Mouse (Mus musculus) small intestine, adult 2 months (tissue): Measurements from ENCODE around the gene Specc1l. TPM values are rescaled to one million over a fixed set of nuclear protein-coding genes. Genes with fewer than 3 reads are reported as not detected.
A peak's percentile ranks its signal among the peaks of the same experiment; 100 is the strongest.

Experiments used
- H3K27ac ChIP-seq: fragments of 200-500 bp; 2 replicates; pipeline ENCODE4 v1.5.1; 2012; ENCODE audit warnings: low read depth, low read length, control low read depth, inconsistent platforms; ENCODE audit not compliant: insufficient read depth
- H3K27me3 ChIP-seq: fragments of 200-500 bp; 2 replicates; pipeline ENCODE4 v1.6.1; 2012; ENCODE audit warnings: mild to moderate bottlenecking, moderate library complexity, low read length, inconsistent platforms; ENCODE audit not compliant: control insufficient read depth, insufficient read depth
- H3K36me3 ChIP-seq: fragments of 200-500 bp; 2 replicates; pipeline ENCODE4 v1.6.1; 2012; ENCODE audit warnings: mild to moderate bottlenecking, low read length, control low read depth, inconsistent platforms; ENCODE audit not compliant: control insufficient read depth, insufficient read depth
- H3K4me1 ChIP-seq: fragments of 200-500 bp; 2 replicates; pipeline ENCODE4 v1.6.1; 2012; ENCODE audit warnings: low read length, inconsistent platforms, mixed read lengths; ENCODE audit not compliant: control insufficient read depth, insufficient read depth, insufficient read length
- H3K4me3 ChIP-seq: fragments of 200-500 bp; 2 replicates; pipeline ENCODE4 v1.5.1; 2012; ENCODE audit warnings: low read depth, mild to moderate bottlenecking, control low read depth, inconsistent platforms, low read length, moderate library complexity
- CTCF ChIP-seq: fragments of 200-500 bp; IDR thresholded peaks from 2 replicates; pipeline ENCODE4 v1.5.1; 2012; ENCODE audit warnings: low read depth, mild to moderate bottlenecking, control low read depth, inconsistent platforms, low read length, moderate library complexity, mixed read lengths; ENCODE audit not compliant: insufficient replicate concordance, insufficient read length; ENCODE audit errors: extremely low read depth
- POLR2A ChIP-seq: fragments of 200-500 bp; IDR thresholded peaks from 2 replicates; pipeline ENCODE4 v1.6.1; 2012; ENCODE audit warnings: low read depth, mild to moderate bottlenecking, control low read depth, inconsistent platforms, low read length, moderate library complexity
- WGBS: fragments of 180-500 bp; shearing (Covaris S2); methylation state at CpG from one replicate; pipeline ENCODE4 v1.1.7; 2018; 5-methylcytosine and 5-hydroxymethylcytosine counted together
- polyA plus RNA-seq: library from polyadenylated mRNA; depleted of rRNA; stranded (reverse); fragments of >200 nt; gene quantifications from 2 replicates; pipeline ENCODE4 v1.2.3, GENCODE M21; 2012

Specc1l gene
- polyA plus RNA-seq, 1 experiment: 48.2 TPM

- no peaks in the 10 kb centered on the region for H3K27me3 ChIP-seq
- 47% methylated on average over 5 of the region's 5 CpGs for WGBS
- no peaks in the 10 kb centered on the region for H3K36me3 ChIP-seq
- no peak overlapping the region; the same call in 1 of the 2 replicates for H3K4me3 ChIP-seq
- H3K4me1 ChIP-seq: peaks cover 26% of the 10 kb centered on the region
- TF ChIP-seq CTCF (no peak), POLR2A (no peak; the same call in 1 of the 2 replicates)
- H3K27ac ChIP-seq: peak overlapping the region; percentile 97
These were observed 10.7 kb downstream of the Specc1l start for GRCm38 (mm10) chr10:75222611-75222998.

- TF ChIP-seq POLR2A (no peak), CTCF (no peak)
- 68% methylated on average over 3 of the region's 3 CpGs for WGBS
- Histone ChIP-seq H3K27ac (peak overlapping the region; percentile 14), H3K4me3 (no peak overlapping the region), H3K4me1 (peaks cover 26% of the 10 kb centered on the region), H3K36me3 (no peaks in the 10 kb centered on the region), H3K27me3 (no peaks in the 10 kb centered on the region)
These were observed 12.3 kb downstream of the Specc1l start for GRCm38 (mm10) chr10:75224154-75224553.

- Histone ChIP-seq H3K4me1 (peaks cover 29% of the 10 kb centered on the region), H3K4me3 (no peak overlapping the region), H3K27ac (no peak overlapping the region), H3K36me3 (0 out of 2 replicates have a peak, but pooled peaks cover 2% of the 10 kb centered on the region), H3K27me3 (no peaks in the 10 kb centered on the region)
- TF ChIP-seq CTCF (no peak), POLR2A (no peak)
- whole genome bisulfite sequencing: 0% methylated on average over 1 of the region's 2 CpGs
These were observed 12.8 kb downstream of the Specc1l start for GRCm38 (mm10) chr10:75224630-75225029.

GRCm38 (mm10) chr10:75227381-75227780, 15.5 kb downstream of the Specc1l start:
- no peak overlapping the region for H3K27ac ChIP-seq
- peaks cover 31% of the 10 kb centered on the region for H3K4me1 ChIP-seq
- H3K36me3 ChIP-seq: peaks cover 23% of the 10 kb centered on the region
- no peak overlapping the region for H3K4me3 ChIP-seq
- no peaks in the 10 kb centered on the region for H3K27me3 ChIP-seq
- WGBS: 91% methylated on average over 3 of the region's 3 CpGs
- TF ChIP-seq POLR2A (no peak), CTCF (no peak)

GRCm38 (mm10) chr10:75230572-75230971, 18.7 kb downstream of the Specc1l start:
- Histone ChIP-seq H3K4me3 (no peak overlapping the region), H3K4me1 (peaks cover 23% of the 10 kb centered on the region), H3K27ac (peak overlapping the region; percentile 77; the same call in 1 of the 2 replicates), H3K36me3 (peaks cover 31% of the 10 kb centered on the region), H3K27me3 (no peaks in the 10 kb centered on the region)
- 36% methylated on average over 4 of the region's 4 CpGs for WGBS
- TF ChIP-seq CTCF (no peak), POLR2A (no peak)

- peaks cover 35% of the 10 kb centered on the region for H3K36me3 ChIP-seq
- peak overlapping the region; percentile 66 for H3K27ac ChIP-seq
- WGBS: 86% methylated on average over 1 of the region's 1 CpGs
- no peak overlapping the region for H3K4me3 ChIP-seq
- TF ChIP-seq POLR2A (no peak), CTCF (no peak)
- peaks cover 23% of the 10 kb centered on the region for H3K4me1 ChIP-seq
- no peaks in the 10 kb centered on the region for H3K27me3 ChIP-seq
These were observed 20.0 kb downstream of the Specc1l start for GRCm38 (mm10) chr10:75231876-75232275.

GRCm38 (mm10) chr10:75232612-75233155, 20.8 kb downstream of the Specc1l start:
- 88% methylated on average over 4 of the region's 4 CpGs for WGBS
- 0 out of 2 replicates have a peak overlapping the region, but pooled peaks have one; percentile 25 for H3K27ac ChIP-seq

More at GRCm38 (mm10) chr10:75232612-75233155, 20.8 kb downstream of the Specc1l start:
- Histone ChIP-seq H3K27me3 (no peaks in the 10 kb centered on the region), H3K4me3 (no peak overlapping the region), H3K4me1 (peaks cover 23% of the 10 kb centered on the region), H3K36me3 (peaks cover 36% of the 10 kb centered on the region)
- TF ChIP-seq CTCF (no peak), POLR2A (no peak)
